Mouse (Mus musculus) gastrocnemius, postnatal 14 days (tissue): Measurements from ENCODE around the gene Vmn1r172. TPM values are rescaled to one million over a fixed set of nuclear protein-coding genes. Genes with fewer than 3 reads are reported as not detected.
"Not testable (repeated sequence)": the region's sequence is repeated elsewhere in the genome, so short reads cannot be mapped to it uniquely, and the experiment has no call there.

Source experiments
- DNase-seq: peaks from one replicate; pipeline ENCODE4 v3.0.0; 2021; ENCODE audit warnings: mixed read lengths
- intact Hi-C: fragments of 180-260 bp; cut with DNase I; formaldehyde crosslinking; loops from one replicate; pipeline ENCODE4 v1.15.1; 2025; ENCODE audit warnings: low total_unique reads
- long read RNA-seq, 2 experiments: library from polyadenylated mRNA; stranded (forward); transcript quantifications; one replicate each; pipeline ENCODE4 v2.0.0; 2021
- total RNA-seq, 2 experiments: library from RNA; stranded (reverse); gene quantifications; 2 replicates each; pipeline ENCODE4 v1.2.3; 2021

Gene Vmn1r172
- not detected for total RNA-seq
- long read RNA-seq, experiment 1: 0 reads
- long read RNA-seq, experiment 2: 0 reads

DNA sequence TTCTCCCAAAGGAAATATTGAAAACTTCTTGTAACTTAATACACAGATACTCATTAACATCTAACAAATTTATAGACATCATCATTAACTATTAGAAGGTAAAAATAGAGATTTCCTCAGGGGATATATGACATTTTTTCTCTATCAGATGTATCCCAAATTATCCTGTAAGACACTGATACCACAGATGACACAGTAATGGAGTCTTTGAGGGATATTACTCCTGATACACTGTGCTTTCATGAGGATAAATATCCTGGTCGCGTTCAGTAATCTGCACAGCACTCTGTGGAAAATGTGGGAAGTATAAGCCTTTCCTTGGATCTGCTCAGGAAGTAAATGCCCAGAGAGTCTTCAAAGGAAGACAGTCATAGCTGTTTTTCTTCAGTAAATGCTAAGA lies at the start of gene Vmn1r172:
Vmn1r172 (plus strand) TSS at position 301 of the 400 bp plus-strand sequence.
- intact Hi-C loops: no loop called here
- no peak for DNase-seq

DNA sequence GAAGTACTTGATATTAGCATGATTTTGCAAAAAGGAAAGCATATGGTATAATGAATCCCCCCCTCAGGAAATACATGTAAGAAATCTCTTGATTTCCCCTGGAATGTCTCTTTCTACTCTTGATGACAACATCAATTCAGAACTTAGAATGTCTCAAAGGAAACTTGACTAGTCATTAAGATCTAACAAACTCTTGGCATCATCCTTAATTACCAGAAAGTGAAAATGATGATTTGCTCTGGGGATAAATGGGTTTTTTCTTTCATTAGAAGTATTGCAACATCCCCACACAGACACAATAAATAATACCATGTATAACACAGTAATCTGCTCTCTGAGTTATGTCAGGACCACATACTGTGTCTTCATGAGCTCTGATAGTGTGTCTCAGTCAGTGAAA lies 27.7 kb upstream of the Vmn1r172 start, which contains the start of gene Vmn1r171:
Vmn1r171 (plus strand) TSS at position 301 of the 400 bp plus-strand sequence.
- no peak for DNase-seq
- intact Hi-C loops: no loop called here

DNA sequence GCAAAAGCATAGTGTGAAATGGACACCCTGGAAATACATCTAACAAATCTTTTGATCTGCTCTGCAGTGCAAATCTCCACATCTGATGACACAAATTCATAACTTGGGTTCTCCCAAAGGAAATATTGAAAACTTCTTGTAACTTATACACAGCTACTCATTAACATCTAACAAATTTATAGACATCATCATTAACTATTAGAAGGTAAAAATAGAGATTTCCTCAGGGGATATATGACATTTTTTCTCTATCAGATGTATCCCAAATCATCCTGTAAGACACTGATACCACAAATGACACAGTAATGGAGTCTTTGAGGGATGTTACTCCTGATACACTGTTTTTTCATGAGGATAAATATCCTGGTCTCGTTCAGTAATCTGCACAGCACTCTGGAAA lies 42.3 kb downstream of the Vmn1r172 start, which contains the start of gene Vmn1r173:
Vmn1r173 (plus strand) TSS at position 301 of the 400 bp plus-strand sequence.
- DNase-seq, intact Hi-C loops: not testable (repeated sequence)

Other genes with a start within 250 kb of the Vmn1r172 start
- not detected for gene Vmn1r167, start 151.1 kb upstream of the Vmn1r172 start, total RNA-seq
- not detected for gene Vmn1r168, start 118.6 kb upstream of the Vmn1r172 start, total RNA-seq
- not detected for gene Vmn1r169, start 82.8 kb upstream of the Vmn1r172 start, total RNA-seq
- not detected for gene Vmn1r170, start 52.1 kb upstream of the Vmn1r172 start, total RNA-seq
- gene Vmn1r171, start 27.6 kb upstream of the Vmn1r172 start, total RNA-seq: not detected
- not detected for gene Vmn1r173, start 42.4 kb downstream of the Vmn1r172 start, total RNA-seq
- not detected for gene Vmn1r174, start 94.0 kb downstream of the Vmn1r172 start, total RNA-seq
- gene Vmn1r175, start 152.3 kb downstream of the Vmn1r172 start, total RNA-seq: not detected
- gene Vmn1r176, start 179.1 kb downstream of the Vmn1r172 start, total RNA-seq: not detected
- gene Vmn1r177, start 208.1 kb downstream of the Vmn1r172 start, total RNA-seq: not detected
- not detected for gene Vmn1r178, start 233.7 kb downstream of the Vmn1r172 start, total RNA-seq